Mouse (Mus musculus) 3134 (cell line): ENCODE results near the gene Pafah2.

ENCODE experiments used
- DNase-seq: peaks from one replicate; pipeline ENCODE4 v3.0.0-alpha.2; 2011; ENCODE audit warnings: low spot score; ENCODE audit not compliant: insufficient read length; ENCODE audit errors: extremely low read depth

Pafah2 gene

GRCm38 (mm10) chr4:134417111-134417510 lies 21.0 kb downstream of the Pafah2 start:
- DNase-seq = no peak

GRCm38 (mm10) chr4:134421971-134422370 lies 25.9 kb downstream of the Pafah2 start:
- DNase-seq = no peak

DNA sequence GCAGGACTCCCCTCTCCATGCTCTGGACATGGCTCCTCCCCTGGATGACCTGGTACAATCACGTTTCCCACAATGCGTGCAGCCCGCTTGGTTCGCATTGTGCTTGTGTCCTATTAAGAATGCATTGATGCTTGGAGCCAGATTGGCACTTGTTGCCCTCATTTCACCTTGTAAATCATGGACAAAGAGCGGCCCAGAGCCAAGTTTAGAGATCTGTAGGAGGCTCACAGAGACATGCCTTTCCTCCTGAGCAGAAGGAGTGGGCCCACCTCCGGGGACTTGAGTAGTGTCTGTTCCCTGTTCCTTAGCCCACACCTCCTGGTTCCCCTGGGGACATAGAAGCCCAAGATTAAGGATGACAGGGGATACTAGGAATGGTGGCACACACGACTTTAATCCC lies 27.8 kb downstream of the Pafah2 start:
- DNase-seq = no peak

DNA sequence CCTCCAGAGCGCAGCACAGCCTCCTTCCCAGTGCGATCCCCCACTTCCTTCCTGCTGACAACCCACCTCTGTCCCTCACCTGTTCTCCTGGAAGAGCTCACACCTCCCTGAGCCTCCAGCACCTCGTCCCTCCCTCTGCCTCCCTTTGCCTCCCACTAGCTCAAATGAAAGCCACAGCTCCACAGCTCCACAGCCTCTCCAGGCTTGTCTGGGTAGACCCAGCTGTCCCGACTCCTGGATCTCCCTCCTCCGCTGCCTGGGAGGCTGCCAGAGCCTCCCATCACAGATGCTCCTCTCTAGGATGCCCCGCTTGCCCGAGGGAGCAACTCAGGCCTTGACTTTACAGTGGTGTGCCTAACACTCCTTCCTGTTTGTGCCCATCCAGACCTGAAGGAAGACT lies 29.0 kb downstream of the Pafah2 start:
- DNase-seq = no peak

- DNase-seq = no peak
Measured at GRCm38 (mm10) chr4:134430381-134431004, 34.4 kb downstream of the Pafah2 start.

- DNase-seq = no peak
Measured at GRCm38 (mm10) chr4:134432686-134433360, 36.7 kb downstream of the Pafah2 start.

GRCm38 (mm10) chr4:134436185-134436584 lies 40.1 kb downstream of the Pafah2 start:
- no peak for DNase-seq

DNA sequence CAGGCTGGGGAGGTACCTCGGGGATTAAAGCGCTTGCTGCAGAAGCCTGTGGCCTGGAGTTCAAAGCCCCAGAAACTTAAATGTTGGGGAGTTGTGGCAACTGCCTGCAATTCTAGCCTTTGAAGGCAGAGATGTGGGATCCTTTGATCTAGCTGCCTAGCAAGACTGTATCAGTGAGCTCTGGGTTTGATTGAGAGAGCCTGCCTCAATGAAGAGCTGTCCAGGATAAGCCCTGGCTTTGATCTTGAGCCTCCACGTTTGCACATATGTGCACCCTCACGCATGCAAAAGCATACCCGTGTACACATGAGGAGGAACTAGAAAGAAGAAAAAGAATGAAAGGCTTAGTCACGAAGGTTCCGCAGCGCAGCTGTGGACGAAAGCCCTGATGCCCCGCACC lies 40.5 kb downstream of the Pafah2 start:
- no peak for DNase-seq

DNA sequence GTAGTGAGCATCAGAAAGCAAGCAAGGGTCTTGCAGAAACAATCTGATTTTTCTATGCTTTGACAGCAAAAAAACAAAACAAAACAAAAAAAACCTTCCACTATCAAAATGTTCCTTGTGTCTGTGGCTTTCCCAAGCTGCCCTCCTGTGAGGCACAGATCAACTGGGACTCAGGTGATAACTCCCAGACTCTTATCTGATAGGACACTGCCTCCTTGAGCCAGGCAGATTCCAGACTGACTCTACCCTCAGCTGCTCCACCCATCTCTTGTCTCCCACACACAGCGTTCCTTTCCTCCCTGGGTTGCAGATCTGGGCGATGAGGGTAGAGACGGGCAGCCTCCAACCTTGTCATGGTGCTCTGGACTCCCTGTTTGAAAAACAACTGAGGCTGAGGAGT lies 43.0 kb downstream of the Pafah2 start:
- no peak for DNase-seq

DNA sequence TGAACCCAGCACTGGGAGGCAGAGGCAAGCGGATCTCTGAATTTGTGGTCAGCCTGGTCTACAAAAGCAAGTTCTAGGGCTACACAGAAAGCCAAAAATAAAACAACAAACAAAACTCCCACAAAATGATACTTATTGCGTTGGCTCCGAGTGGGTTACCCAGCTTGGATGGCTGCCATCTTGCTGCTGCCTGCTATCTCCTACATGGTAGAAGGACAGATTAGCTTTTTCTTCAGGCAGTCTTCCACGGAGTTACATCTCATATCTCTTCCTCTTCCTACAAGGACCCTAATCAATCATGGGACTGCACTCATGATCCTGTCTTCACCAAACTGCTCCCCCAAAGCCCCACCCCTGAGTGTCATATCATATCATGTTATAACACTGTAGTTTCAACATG lies 43.8 kb downstream of the Pafah2 start:
- DNase-seq = no peak

- DNase-seq = no peak
Measured at GRCm38 (mm10) chr4:134442216-134442615, 46.1 kb downstream of the Pafah2 start.

GRCm38 (mm10) chr4:134443589-134443988 lies 47.5 kb downstream of the Pafah2 start:
- DNase-seq = no peak

GRCm38 (mm10) chr4:134444949-134445348 lies 48.8 kb downstream of the Pafah2 start:
- no peak for DNase-seq

GRCm38 (mm10) chr4:134445489-134445888 lies 49.4 kb downstream of the Pafah2 start:
- DNase-seq = no peak

- no peak for DNase-seq
Measured at GRCm38 (mm10) chr4:134447966-134448365, 51.8 kb downstream of the Pafah2 start.

- DNase-seq = no peak
Measured at GRCm38 (mm10) chr4:134449595-134450391, 53.7 kb downstream of the Pafah2 start.

DNA sequence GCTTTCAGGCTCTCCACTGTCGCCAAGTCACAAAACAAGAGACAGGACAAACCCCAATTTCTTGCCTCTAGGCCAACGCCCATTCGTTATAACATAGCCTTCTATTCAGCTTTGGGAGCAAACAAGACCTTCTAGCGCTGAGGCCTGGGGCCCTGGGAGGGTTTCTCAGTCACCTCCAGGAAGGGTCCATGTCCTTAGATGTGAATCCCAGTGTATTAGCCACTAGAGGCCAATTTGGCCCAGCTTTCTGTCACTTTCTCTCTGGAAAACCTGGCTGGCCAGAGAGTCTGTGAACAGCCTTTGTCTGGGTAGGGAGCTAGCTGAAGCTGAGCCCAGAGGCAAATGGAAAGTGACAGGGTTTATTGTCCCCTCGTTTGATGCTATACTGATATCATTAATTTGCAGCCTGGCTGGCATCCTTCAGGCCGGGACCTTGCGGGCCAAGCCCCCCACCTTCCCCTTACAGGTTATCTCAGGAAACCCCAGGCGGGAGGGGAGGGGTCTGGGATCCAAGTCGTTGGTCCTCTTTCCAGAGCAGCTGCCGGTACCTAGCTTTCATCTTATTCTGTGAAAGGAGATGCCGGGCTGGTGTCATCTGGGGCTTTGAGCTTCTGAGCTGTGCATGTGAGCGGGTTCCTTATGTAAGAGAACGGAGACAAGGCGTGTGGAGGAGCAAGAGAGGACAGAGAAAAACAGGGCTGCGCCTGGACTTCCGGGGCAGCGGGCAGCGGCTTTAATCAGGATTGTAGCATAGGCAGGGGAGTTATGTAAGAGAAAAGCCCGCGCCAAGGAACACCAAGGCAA lies 54.5 kb downstream of the Pafah2 start:
- DNase-seq = no peak

DNA sequence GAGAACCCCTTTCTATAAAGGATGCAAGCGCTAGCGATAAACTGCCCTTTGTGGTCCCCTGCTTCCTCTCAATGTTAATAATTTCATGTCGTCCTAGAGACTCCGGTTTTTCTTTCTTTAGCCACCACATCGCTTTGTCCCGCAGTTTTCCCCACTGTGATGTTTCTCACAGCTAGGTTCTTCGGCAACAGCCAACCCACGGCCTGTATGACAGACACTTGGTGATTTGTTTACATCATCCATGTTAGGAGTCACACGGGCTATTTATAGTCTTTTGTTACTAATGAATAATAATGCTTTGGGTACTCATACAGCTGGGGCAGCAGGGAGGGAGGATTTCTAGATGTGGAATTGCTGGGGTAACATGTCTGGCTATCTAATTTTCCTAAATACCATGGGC lies 55.4 kb downstream of the Pafah2 start:
- DNase-seq = no peak

GRCm38 (mm10) chr4:134453619-134454400 lies 57.7 kb downstream of the Pafah2 start:
- no peak for DNase-seq

GRCm38 (mm10) chr4:134455310-134455709 lies 59.2 kb downstream of the Pafah2 start:
- DNase-seq = no peak
